Mouse (Mus musculus) lung, postnatal 0 days (tissue): ENCODE data around the gene Tomm70a.

ENCODE experiments used
- CTCF ChIP-seq: IDR thresholded peaks from 2 replicates; pipeline ENCODE4 v1.5.1; 2016; ENCODE audit warnings: antibody characterized with exemption, mild to moderate bottlenecking
- EP300 ChIP-seq: IDR thresholded peaks from 2 replicates; pipeline ENCODE4 v1.6.1; 2016; ENCODE audit warnings: antibody characterized with exemption, mild to moderate bottlenecking, control low read depth

DNA sequence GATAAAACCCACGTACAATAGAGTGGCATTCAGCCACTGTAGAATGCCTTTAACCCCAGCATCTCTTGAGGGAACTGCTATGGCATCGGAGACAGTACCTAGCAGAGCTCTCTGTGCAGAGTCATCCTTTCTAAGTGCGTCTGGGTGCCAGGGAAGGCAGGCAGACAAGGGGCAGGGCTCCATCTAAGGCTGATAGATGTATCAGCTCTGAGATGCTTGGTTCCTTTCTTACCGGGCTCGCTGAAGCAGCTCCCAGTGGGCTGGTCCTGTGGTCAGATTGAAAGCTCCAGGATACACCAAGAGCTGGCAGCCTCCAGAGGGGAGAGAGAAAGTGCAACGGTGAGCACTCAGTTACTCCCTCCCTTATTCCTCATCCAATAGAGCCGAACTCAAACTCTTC lies 38.3 kb downstream of the Tomm70a start:
- no peak for TF ChIP-seq EP300
- no peak for TF ChIP-seq CTCF
